Comparison of ENCODE assay signal across 7 mouse cellular contexts in genomic region chr8:114773461-114774414, GRCm38 (mm10).
DNase-seq lines count a peak whose midpoint lies in the region; ATAC-seq lines count a peak whose summit lies in the region.

No protein-coding gene starts in this region.

- no peak for ATAC-seq in megakaryocyte-erythroid progenitor cell, adult 5-6 weeks (replicated peaks; ENCODE audit: low FRiP score, low TSS enrichment, poor library complexity, severe bottlenecking)

- peak; percentile 81 for DNase-seq in adrenal gland, postnatal 25 days
- DNase-seq in cerebellum, postnatal 14 days: peak; percentile 87 to 93
- peak; percentile 98 for DNase-seq in heart, adult 11 months
- peak; percentile 79 for DNase-seq in kidney, adult 18-20 months
- DNase-seq in liver: peak; percentile 53
- DNase-seq in ovary, postnatal 14 days (ENCODE audit: low spot score): peak; percentile 64
